8 mouse cellular contexts compared by ENCODE assay signal in the genomic region with DNA sequence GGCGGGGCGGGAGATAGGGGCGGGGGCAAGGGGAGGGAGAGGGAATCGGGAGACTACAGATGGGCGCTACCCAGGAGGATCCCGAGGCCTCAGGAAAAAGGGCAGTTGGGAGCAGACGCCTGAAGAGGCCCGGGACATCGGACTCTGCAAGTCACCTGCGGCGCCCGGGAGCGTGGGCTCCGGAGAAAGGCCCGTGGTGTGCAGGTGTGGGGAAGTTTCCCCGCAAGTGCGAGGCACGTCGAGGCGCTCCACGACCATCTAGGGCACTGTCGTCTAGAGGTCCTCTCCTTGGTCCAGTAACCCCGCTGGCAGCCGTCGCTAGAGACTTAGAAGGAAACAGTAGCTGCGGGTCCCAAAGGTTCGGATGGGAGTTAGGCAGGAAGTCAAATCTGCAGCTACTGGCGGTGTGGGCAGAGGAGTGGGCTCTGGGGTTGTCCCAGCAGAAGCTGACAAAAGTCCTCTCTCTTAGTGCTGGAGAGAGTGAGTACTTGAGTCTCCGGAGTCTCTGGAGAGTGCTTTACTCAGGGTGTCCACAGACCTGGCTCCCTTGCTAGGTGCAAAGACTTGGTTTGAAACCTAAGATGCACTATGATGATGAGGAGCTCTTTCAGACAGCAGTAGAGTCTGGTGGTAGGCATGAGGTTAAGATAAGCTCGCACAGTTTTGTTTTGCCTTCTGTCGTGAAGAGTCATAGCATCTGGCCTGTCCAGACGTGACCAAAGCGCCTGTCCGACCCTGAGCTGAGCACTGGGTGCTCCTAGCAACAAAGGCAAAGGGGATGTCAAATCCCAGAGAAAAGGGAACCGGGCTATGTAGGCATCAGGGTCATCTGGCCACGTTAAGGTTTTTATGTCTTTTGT.
DNase-seq lines count a peak whose midpoint lies in the region; ATAC-seq lines count a peak whose summit lies in the region.

No protein-coding gene starts in this region.

- intact Hi-C loops in left cerebral cortex, postnatal 4 days (cut with DNase I), result loop anchor here (10.0 kb wide), 1 partner anchor 202 kb away; no protein-coding TSS in a partner anchor

- H3K4me3 ChIP-seq in embryonic facial prominence, embryonic 14.5 days (ENCODE audit: low read depth, low read length), result peak overlapping the region; percentile 47
- H3K4me3 ChIP-seq in intestine, embryonic 14.5 days (ENCODE audit: low read depth, low read length), result peak overlapping the region; percentile 38
- H3K4me3 ChIP-seq in midbrain, embryonic 14.5 days (replicated peaks; ENCODE audit: low read depth, low read length), result peak overlapping the region; percentile 35

- peak overlapping the region; percentile 90 for H3K27ac ChIP-seq in embryonic facial prominence, embryonic 14.5 days (replicated peaks; ENCODE audit: low read depth, low read length)
- H3K27ac ChIP-seq in intestine, embryonic 14.5 days (ENCODE audit: low read depth), result no peak overlapping the region
- no peak overlapping the region for H3K27ac ChIP-seq in midbrain, embryonic 14.5 days (replicated peaks; ENCODE audit: low read depth, low read length)

- peak; percentile 6 for DNase-seq in left cerebral cortex, postnatal 4 days
- DNase-seq in left cerebral cortex, adult 18-20 months (ENCODE audit: low spot score in 2 of 2), result no peak
- peak; percentile 41 for DNase-seq in embryonic facial prominence, embryonic 14.5 days (ENCODE audit: low spot score)
- peak; percentile 73 for DNase-seq in intestine, embryonic 14.5 days (ENCODE audit: low spot score)
- peak; percentile 31 for DNase-seq in midbrain, embryonic 14.5 days
- no peak for DNase-seq in natural killer cell, adult 2 months (ENCODE audit: low spot score in 2 of 2)
- no peak for DNase-seq in layer of hippocampus, adult 9-11 months
- no peak for DNase-seq in urinary bladder, postnatal 4 days (ENCODE audit: low spot score in 2 of 2)

- no peaks in the 10 kb centered on the region for H3K36me3 ChIP-seq in embryonic facial prominence, embryonic 14.5 days (ENCODE audit: control insufficient read depth, insufficient read depth, low read length)
- H3K36me3 ChIP-seq in intestine, embryonic 14.5 days (ENCODE audit: control insufficient read depth, insufficient read depth, low read length), result no peaks in the 10 kb centered on the region
- no peaks in the 10 kb centered on the region for H3K36me3 ChIP-seq in midbrain, embryonic 14.5 days (ENCODE audit: control insufficient read depth, insufficient read depth, low read length)

- H3K27me3 ChIP-seq in embryonic facial prominence, embryonic 14.5 days (replicated peaks; ENCODE audit: control insufficient read depth, insufficient read depth, low read length), result peaks cover 18% of the 10 kb centered on the region
- H3K27me3 ChIP-seq in intestine, embryonic 14.5 days (replicated peaks; ENCODE audit: control insufficient read depth, insufficient read depth, low read length), result peaks cover 60% of the 10 kb centered on the region
- H3K27me3 ChIP-seq in midbrain, embryonic 14.5 days (ENCODE audit: control insufficient read depth, insufficient read depth, low read length), result peaks cover 82% of the 10 kb centered on the region

- H3K4me1 ChIP-seq in embryonic facial prominence, embryonic 14.5 days (ENCODE audit: control insufficient read depth, insufficient read depth, low read length), result peaks cover 31% of the 10 kb centered on the region
- H3K4me1 ChIP-seq in intestine, embryonic 14.5 days (replicated peaks; ENCODE audit: control insufficient read depth, insufficient read depth, low read length), result peaks cover 5% of the 10 kb centered on the region; the same call in 1 of the 2 replicates
- H3K4me1 ChIP-seq in midbrain, embryonic 14.5 days (ENCODE audit: control insufficient read depth, insufficient read depth, low read length), result peaks cover 12% of the 10 kb centered on the region; the same call in 1 of the 2 replicates

- no peaks in the 10 kb centered on the region for H3K9me3 ChIP-seq in embryonic facial prominence, embryonic 14.5 days (ENCODE audit: control insufficient read depth, low read length)
- H3K9me3 ChIP-seq in intestine, embryonic 14.5 days (ENCODE audit: control insufficient read depth, low read length), result no peaks in the 10 kb centered on the region
- H3K9me3 ChIP-seq in midbrain, embryonic 14.5 days (ENCODE audit: control insufficient read depth, low read length), result no peaks in the 10 kb centered on the region

- WGBS in embryonic facial prominence, embryonic 14.5 days, result 11% methylated on average over 28 of the region's 36 CpGs
- 6% methylated on average over 32 of the region's 36 CpGs for WGBS in intestine, embryonic 14.5 days
- 2% methylated on average over 35 of the region's 36 CpGs for WGBS in midbrain, embryonic 14.5 days

- H3K9ac ChIP-seq in embryonic facial prominence, embryonic 14.5 days (ENCODE audit: low read depth, low read length), result peak overlapping the region; percentile 68
- 0 out of 2 replicates have a peak overlapping the region, but pooled peaks have one; percentile 7 for H3K9ac ChIP-seq in intestine, embryonic 14.5 days (ENCODE audit: low read length)
- no peak overlapping the region; the same call in 1 of the 2 replicates for H3K9ac ChIP-seq in midbrain, embryonic 14.5 days (replicated peaks; ENCODE audit: low read length)

- ATAC-seq in embryonic facial prominence, embryonic 14.5 days (ENCODE audit: low read depth), result no peak
- ATAC-seq in intestine, embryonic 14.5 days (replicated peaks; ENCODE audit: low FRiP score, low TSS enrichment, low read depth), result no peak
- 0 out of 2 replicates have a peak, but pooled peaks have one; percentile 11 for ATAC-seq in midbrain, embryonic 14.5 days (ENCODE audit: low FRiP score, low TSS enrichment)

- peak overlapping the region; percentile 87 for H3K4me2 ChIP-seq in embryonic facial prominence, embryonic 14.5 days (ENCODE audit: low read depth, low read length)
- H3K4me2 ChIP-seq in intestine, embryonic 14.5 days (ENCODE audit: low read length), result peak overlapping the region; percentile 72
- H3K4me2 ChIP-seq in midbrain, embryonic 14.5 days (ENCODE audit: low read length), result peak overlapping the region; percentile 64

Comparison
In these comparisons a context has a peak if more than half of its experiments do, and no peak if none do; other contexts are left out.
1. DNase-seq: peak in left cerebral cortex, postnatal 4 days (single experiment), embryonic facial prominence, embryonic 14.5 days (single experiment), intestine, embryonic 14.5 days (single experiment) and midbrain, embryonic 14.5 days (single experiment); none in left cerebral cortex, adult 18-20 months (0 of 2), natural killer cell, adult 2 months (0 of 2), layer of hippocampus, adult 9-11 months (single experiment) and urinary bladder, postnatal 4 days (0 of 2).
2. Peak in every context shown above with its lines, with median percentiles within 50 percentile points of each other: H3K4me2 ChIP-seq and H3K4me3 ChIP-seq.